Mouse (Mus musculus) limb, embryonic 11.5 days (tissue): ENCODE data around the gene Gm47969. TPM values are rescaled to one million over a fixed set of nuclear protein-coding genes. Genes with fewer than 3 reads are reported as not detected.
A peak's percentile ranks its signal among the peaks of the same experiment; 100 is the strongest.

ENCODE experiments used
- ATAC-seq: fragments of 200-750 bp; cut with Nextera tagmentation; 2 replicates; pipeline ENCODE4 v1.8.0; 2017; ENCODE audit warnings: low read depth; ENCODE audit not compliant: insufficient number of reproducible peaks, low FRiP score, low TSS enrichment
- DNase-seq: peaks from one replicate; pipeline ENCODE4 v3.0.0-alpha.2; 2015; ENCODE audit warnings: low spot score
- H3K27ac ChIP-seq: fragments of 300-500 bp; sonication (generic); replicated peaks from 2 replicates; pipeline ENCODE4 v1.5.1; 2014; ENCODE audit warnings: low read depth, mild to moderate bottlenecking, low read length
- H3K27me3 ChIP-seq: fragments of 300-500 bp; sonication (generic); 2 replicates; pipeline ENCODE4 v1.6.1; 2014; ENCODE audit warnings: mild to moderate bottlenecking, low read length, mixed read lengths; ENCODE audit not compliant: control insufficient read depth, insufficient read depth
- H3K36me3 ChIP-seq: fragments of 300-500 bp; sonication (generic); 2 replicates; pipeline ENCODE4 v1.6.1; 2014; ENCODE audit warnings: mild to moderate bottlenecking, low read length, moderate library complexity, mixed read lengths; ENCODE audit not compliant: control insufficient read depth, insufficient read depth
- H3K4me1 ChIP-seq: fragments of 300-500 bp; sonication (generic); 2 replicates; pipeline ENCODE4 v1.6.1; 2014; ENCODE audit warnings: low read length, mixed read lengths; ENCODE audit not compliant: control insufficient read depth, insufficient read depth
- H3K4me2 ChIP-seq: fragments of 300-500 bp; sonication (generic); 2 replicates; pipeline ENCODE4 v1.6.1; 2014; ENCODE audit warnings: low read depth, mild to moderate bottlenecking, moderate library complexity; ENCODE audit not compliant: severe bottlenecking
- H3K4me3 ChIP-seq: fragments of 300-500 bp; sonication (generic); 2 replicates; pipeline ENCODE4 v1.5.1; 2014; ENCODE audit warnings: low read depth, low read length
- H3K9ac ChIP-seq: fragments of 300-500 bp; sonication (generic); 2 replicates; pipeline ENCODE4 v1.6.1; 2014; ENCODE audit warnings: mild to moderate bottlenecking, low read length
- H3K9me3 ChIP-seq: fragments of 300-500 bp; sonication (generic); 2 replicates; pipeline ENCODE4 v1.6.1; 2016; ENCODE audit warnings: low read length; ENCODE audit not compliant: control insufficient read depth
- WGBS: fragments of 180-500 bp; shearing (Covaris S2); extraction: QIAGEN DNeasy Blood & Tissue Kit; methylation state at CpG from one replicate; pipeline ENCODE4 v1.1.7; 2014; 5-methylcytosine and 5-hydroxymethylcytosine counted together
- polyA plus RNA-seq: library from polyadenylated mRNA; unstranded; fragments of >200 nt; fragmentation: Nextera tagmentation; extraction: Ambion mirVana; gene quantifications from 2 replicates; pipeline ENCODE4 v1.2.1, GENCODE M21; 2014

Gm47969 gene
- polyA plus RNA-seq, 1 experiment from 2014 or later = not detected

DNA sequence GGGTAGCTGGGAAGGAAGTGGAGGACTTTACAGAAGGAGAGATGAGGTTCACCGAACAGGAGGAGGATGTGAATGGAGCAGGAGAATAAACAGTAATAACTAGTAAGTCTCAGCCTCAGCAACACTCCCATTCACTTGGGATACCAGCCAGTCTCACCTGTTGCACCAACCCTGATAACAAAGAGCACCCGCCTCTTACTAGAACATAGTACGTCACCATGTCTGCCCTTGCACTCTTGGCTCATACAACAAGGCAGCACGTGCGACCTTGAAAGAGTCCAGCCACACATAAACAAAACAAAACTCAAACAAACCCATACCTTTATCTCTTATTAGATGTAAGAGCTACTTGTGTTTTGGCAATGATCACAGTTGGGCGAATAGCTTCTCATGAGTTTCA, 12.2 kb upstream of the Gm47969 start:
- 90% methylated on average over 6 of the region's 6 CpGs for WGBS

DNA sequence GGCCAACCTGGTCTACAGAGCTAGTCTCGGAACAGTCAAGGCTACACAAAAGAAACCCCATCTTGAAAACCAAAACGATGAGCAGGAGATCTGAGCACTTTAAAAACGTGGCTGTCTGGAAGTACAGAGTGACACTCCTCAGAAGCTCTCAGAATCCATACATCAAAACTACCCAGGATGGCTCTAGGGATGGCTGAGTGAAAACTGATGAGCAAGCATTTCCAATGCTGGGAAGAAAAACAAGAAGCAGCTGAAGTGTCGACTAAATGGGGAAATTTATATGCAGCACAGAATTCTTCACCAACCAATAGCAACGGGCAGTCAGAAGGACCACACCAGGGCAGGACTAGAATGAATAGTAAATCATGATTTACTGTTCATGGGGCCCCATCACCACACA, 10.2 kb upstream of the Gm47969 start:
- Histone ChIP-seq H3K9me3 (no peaks in the 10 kb centered on the region), H3K4me3 (no peak overlapping the region), H3K36me3 (no peaks in the 10 kb centered on the region), H3K27me3 (no peaks in the 10 kb centered on the region), H3K4me2 (no peak overlapping the region), H3K9ac (no peak overlapping the region), H3K4me1 (no peaks in the 10 kb centered on the region), H3K27ac (no peak overlapping the region)
- DNase-seq (no peak), ATAC-seq (no peak)
- WGBS = 52% methylated on average over 5 of the region's 5 CpGs

More for the DNA sequence above, 12.2 kb upstream of the Gm47969 start:
- ATAC-seq (no peak), DNase-seq (no peak)
- no peak overlapping the region for H3K9ac ChIP-seq
- H3K27me3 ChIP-seq = no peaks in the 10 kb centered on the region
- H3K9me3 ChIP-seq = no peaks in the 10 kb centered on the region
- H3K36me3 ChIP-seq = no peaks in the 10 kb centered on the region
- H3K4me2 ChIP-seq = no peak overlapping the region
- H3K27ac ChIP-seq = no peak overlapping the region
- no peaks in the 10 kb centered on the region for H3K4me1 ChIP-seq
- no peak overlapping the region for H3K4me3 ChIP-seq

DNA sequence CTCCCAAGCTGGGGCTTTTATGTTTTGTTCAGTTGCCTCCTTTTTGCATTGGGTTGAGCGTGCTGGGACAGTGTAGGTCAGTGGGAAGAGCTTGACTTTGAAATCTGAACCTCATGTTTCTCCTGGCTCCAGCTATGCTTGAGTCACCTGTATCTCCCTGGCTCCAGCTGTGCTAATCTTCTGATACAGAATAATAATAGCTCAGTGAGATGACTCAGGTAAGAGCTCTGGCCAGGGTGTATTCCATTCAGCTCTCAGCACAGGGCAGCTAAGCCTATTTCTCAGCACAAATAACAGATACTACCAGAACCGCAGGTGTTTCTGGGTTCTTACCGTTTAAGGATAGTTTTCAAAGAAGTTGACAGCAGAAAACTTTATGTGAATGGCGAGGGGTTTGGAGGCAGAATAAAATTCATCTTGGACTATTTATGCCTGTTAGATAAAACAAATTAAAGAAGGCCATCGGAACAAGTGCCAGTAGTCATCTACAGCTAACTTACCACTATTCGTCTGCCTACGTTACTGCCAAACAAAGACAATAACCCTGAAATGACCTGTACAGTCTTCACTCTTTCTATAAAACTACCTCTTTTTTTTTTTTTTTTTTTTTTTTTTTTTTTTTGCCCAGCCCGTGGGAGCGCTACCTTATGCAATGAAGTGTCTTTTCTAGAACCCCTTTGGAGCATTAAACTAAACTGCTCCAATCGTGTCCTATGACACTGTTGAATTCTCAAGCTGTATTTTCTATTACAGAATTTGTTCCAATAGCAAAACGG, 7.7 kb upstream of the Gm47969 start:
- DNase-seq = no peak
- no peak overlapping the region for H3K27ac ChIP-seq
- no peak overlapping the region for H3K4me3 ChIP-seq
- no peak overlapping the region for H3K4me2 ChIP-seq
- H3K36me3 ChIP-seq = no peaks in the 10 kb centered on the region
- no peaks in the 10 kb centered on the region for H3K9me3 ChIP-seq
- 76% methylated on average over 11 of the region's 11 CpGs for WGBS
- no peaks in the 10 kb centered on the region for H3K4me1 ChIP-seq
- ATAC-seq = no peak
- H3K9ac ChIP-seq = no peak overlapping the region
- no peaks in the 10 kb centered on the region for H3K27me3 ChIP-seq

- H3K4me2 ChIP-seq = peak within 1 kb of the TSS; percentile 65
- no peaks in the 10 kb centered on the region for H3K36me3 ChIP-seq
- DNase-seq (peak; percentile 55), ATAC-seq (peak; percentile 71)
- H3K4me3 ChIP-seq = peak within 1 kb of the TSS; percentile 37
- no peak within 1 kb of the TSS for H3K27ac ChIP-seq
- no peaks in the 10 kb centered on the region for H3K4me1 ChIP-seq
- no peaks in the 10 kb centered on the region for H3K27me3 ChIP-seq
- no peaks in the 10 kb centered on the region for H3K9me3 ChIP-seq
- WGBS = under 1% methylated on average over 25 of the region's 25 CpGs
- peak within 1 kb of the TSS; percentile 43 for H3K9ac ChIP-seq
Measured at GRCm38 (mm10) chr1:83038109-83038672, 6.5 kb upstream of the Gm47969 start, which contains the start of gene Slc19a3. Gene Slc19a3 (minus strand): TSS chr1:83038448.

DNA sequence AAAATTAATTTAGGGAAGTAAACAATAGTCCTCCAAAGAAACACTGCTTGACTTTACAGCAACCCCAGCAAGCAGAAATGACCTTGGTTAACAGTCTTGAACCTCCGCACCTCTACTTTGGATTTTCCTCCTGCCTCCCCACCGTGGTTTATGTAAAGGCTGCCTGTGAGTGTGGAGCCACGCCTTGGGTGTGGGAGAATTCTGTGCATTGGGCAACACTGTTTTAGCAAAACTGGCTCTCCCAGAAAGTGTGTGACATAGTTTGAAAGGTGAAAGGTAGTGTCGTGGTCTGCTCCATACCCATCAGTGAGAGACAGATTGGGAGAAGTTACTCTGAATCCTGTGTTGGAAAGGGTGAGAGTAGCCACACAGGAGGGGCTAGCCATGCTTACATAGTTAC, 5.7 kb upstream of the Gm47969 start:
- no peaks in the 10 kb centered on the region for H3K9me3 ChIP-seq
- no peaks in the 10 kb centered on the region for H3K4me1 ChIP-seq
- no peaks in the 10 kb centered on the region for H3K27me3 ChIP-seq
- 79% methylated on average over 4 of the region's 4 CpGs for WGBS
- no peak overlapping the region for H3K9ac ChIP-seq
- H3K4me3 ChIP-seq = no peak overlapping the region
- H3K36me3 ChIP-seq = no peaks in the 10 kb centered on the region
- ATAC-seq (no peak), DNase-seq (no peak)
- H3K27ac ChIP-seq = no peak overlapping the region
- no peak overlapping the region for H3K4me2 ChIP-seq

DNA sequence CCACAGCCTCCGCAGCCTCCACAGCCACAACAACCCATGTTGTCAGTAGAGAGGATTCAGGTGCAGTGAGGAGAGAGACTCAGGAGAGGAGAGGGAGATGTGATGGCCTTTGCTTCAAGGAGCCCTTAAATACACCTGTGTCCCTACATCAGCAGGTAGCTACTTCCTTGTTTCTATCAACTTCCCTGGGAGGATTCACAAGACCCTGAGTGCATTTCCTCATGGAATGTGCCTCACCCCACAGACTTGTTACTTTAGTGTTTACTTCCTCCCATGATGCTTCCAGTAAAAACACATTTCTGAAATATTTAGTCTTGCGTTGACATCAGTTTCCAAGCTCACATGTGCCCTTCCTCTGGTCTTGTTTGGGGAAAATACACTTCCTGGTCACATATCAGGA, 2.4 kb upstream of the Gm47969 start, which contains the start of gene Krtap28-10:
Gene Krtap28-10, minus strand, starts transcription at position 101 of the 400 bp plus-strand sequence.
- no peaks in the 10 kb centered on the region for H3K4me1 ChIP-seq
- no peak within 1 kb of the TSS for H3K4me2 ChIP-seq
- WGBS = 90% methylated on average over 2 of the region's 2 CpGs
- H3K27me3 ChIP-seq = no peaks in the 10 kb centered on the region
- no peaks in the 10 kb centered on the region for H3K9me3 ChIP-seq
- H3K9ac ChIP-seq = no peak within 1 kb of the TSS
- DNase-seq (no peak), ATAC-seq (no peak)
- no peak within 1 kb of the TSS for H3K4me3 ChIP-seq
- no peaks in the 10 kb centered on the region for H3K36me3 ChIP-seq
- H3K27ac ChIP-seq = no peak within 1 kb of the TSS

DNA sequence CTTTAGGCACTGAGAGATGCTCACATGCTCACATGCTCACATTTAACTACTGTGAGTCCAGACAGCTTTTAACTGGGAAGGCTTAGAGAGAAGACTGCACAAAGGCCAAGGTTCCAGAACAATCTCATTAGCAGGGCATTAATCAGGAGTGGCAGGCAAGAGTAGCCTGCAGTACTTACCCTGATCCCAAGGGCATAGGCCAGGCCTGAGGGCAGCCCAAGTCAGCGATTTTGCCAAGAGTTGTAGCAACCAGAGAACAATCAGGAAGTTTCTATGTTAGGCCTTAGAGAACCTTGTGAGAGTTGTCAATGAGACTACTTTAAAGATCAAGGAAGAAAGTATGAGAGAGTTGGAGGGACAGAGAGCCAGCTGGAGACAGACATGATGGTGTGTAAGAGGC, 13.7 kb downstream of the Gm47969 start:
- Histone ChIP-seq H3K4me3 (no peak overlapping the region), H3K9me3 (no peaks in the 10 kb centered on the region), H3K27me3 (no peaks in the 10 kb centered on the region), H3K27ac (no peak overlapping the region), H3K36me3 (no peaks in the 10 kb centered on the region), H3K4me1 (no peaks in the 10 kb centered on the region), H3K9ac (no peak overlapping the region), H3K4me2 (no peak overlapping the region)
- 33% methylated on average over 1 of the region's 1 CpGs for WGBS
- DNase-seq (no peak), ATAC-seq (no peak)

DNA sequence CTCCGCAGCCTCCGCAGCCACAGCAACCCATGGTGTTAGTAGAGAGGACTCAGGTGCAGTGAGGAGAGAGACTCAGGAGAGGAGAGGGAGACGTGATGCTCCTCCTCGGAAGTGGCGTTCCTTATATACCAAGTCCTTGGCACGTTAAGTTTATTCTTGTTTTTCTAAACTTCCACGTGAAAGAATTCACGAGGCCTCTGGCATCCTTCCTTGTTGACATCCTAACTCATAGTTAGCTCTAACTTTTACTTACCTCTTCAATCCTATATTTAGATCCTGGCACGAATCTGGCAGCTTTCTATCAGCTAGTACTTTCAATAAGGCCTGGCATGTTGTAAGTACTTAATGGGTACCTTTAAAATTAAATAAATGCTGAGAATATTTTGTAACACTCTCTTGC, 14.5 kb downstream of the Gm47969 start, which contains the start of gene A030005K14Rik:
Gene A030005K14Rik, minus strand, starts transcription at position 101 of the 400 bp plus-strand sequence.
- WGBS = 91% methylated on average over 9 of the region's 9 CpGs
- H3K9me3 ChIP-seq = no peaks in the 10 kb centered on the region
- no peaks in the 10 kb centered on the region for H3K4me1 ChIP-seq
- ATAC-seq (no peak), DNase-seq (no peak)
- no peak within 1 kb of the TSS for H3K4me2 ChIP-seq
- H3K36me3 ChIP-seq = no peaks in the 10 kb centered on the region
- H3K9ac ChIP-seq = no peak within 1 kb of the TSS
- H3K4me3 ChIP-seq = no peak within 1 kb of the TSS
- no peak within 1 kb of the TSS for H3K27ac ChIP-seq
- H3K27me3 ChIP-seq = no peaks in the 10 kb centered on the region
